Mouse (Mus musculus) skeletal muscle tissue, adult 2 months (tissue): ENCODE measurements around the gene Klf8.

Source experiments
- DNase-seq: peaks from one replicate; pipeline ENCODE4 v3.0.0-alpha.2; 2012; ENCODE audit warnings: low read depth, low spot score

The Klf8 gene

DNA sequence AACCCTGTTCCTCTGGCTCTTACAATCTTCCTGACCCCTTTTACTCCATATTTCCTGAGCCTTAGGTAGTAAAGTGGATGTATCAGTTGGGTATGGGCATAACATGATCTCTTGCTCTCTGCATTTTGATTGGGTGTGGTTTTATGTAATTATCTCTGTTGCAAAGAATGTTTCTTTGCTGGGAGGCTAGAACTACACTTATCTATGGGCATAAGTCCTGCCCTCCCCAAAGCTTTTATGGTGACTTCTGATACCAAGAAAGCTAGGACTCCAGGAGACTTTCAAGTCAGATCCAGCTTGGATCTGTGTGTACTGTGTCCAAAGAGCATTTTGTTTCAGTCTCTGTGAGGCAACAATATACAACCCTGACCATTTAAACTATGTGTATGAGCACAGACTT lies 202.3 kb downstream of the Klf8 start:
- no peak for DNase-seq

DNA sequence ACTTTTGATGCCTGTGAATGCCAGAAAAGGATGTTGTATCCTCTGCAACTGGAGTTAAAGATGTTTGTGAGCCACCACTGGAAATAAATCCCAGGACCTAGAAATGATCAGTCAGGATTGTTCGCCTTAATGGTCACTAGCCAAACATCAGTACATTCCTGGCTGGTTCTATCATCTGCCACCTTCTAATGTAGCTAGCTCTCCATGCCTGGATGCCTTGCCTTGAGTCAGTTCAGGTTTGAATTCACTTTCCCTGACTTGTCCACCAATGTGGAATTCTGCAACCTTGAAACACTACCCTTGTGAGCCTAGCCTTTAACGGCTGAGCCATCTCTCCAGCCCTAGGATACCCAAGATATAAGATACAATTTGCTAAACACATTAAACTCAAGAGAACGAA lies 202.8 kb downstream of the Klf8 start:
- no peak for DNase-seq
